In genomic region chr4:115368067-115368466, GRCm38 (mm10) we compare ENCODE assay signal across 24 mouse cellular contexts. TPM values are rescaled to one million over a fixed set of nuclear protein-coding genes. Genes with fewer than 3 reads are reported as not detected.
DNase-seq lines count a peak whose midpoint lies in the region; ATAC-seq and TF ChIP-seq lines count a peak whose summit lies in the region.
"Not testable (repeated sequence)": the region's sequence is repeated elsewhere in the genome, so short reads cannot be mapped to it uniquely, and the experiment has no call there.
"Had no signal": no experiment of that assay in that cellular context is flagged by ENCODE, and none has a peak within 500 bp of the region (broad histone marks: within the 10 kb centered on the region; RNA-seq: fewer than 3 reads in every experiment).

No protein-coding gene starts in this region.

- peak; percentile 15 for DNase-seq in adrenal gland, postnatal 10 days
- DNase-seq in heart, postnatal 10 days, result peak; percentile 6 to 27
- DNase-seq in kidney, adult 18-20 months, result peak; percentile 16
- DNase-seq in kidney, postnatal 36 days, result peak; percentile 7 to 36
- not testable (repeated sequence) for DNase-seq in liver, postnatal 0 days
- peak; percentile 1 to 2 for DNase-seq in right cerebral cortex, adult 2 months (ENCODE audit: low spot score in 2 of 2)

- peak; percentile 41 for TF ChIP-seq CTCF in liver, postnatal 0 days (IDR thresholded peaks at IDR 0.05; ENCODE audit: low read depth)

- H3K9me3 ChIP-seq in liver, postnatal 0 days (ENCODE audit: low read length), result not testable (repeated sequence)

- not testable (repeated sequence) for H3K4me1 ChIP-seq in liver, postnatal 0 days (ENCODE audit: insufficient read depth)

- intact Hi-C loops in heart, postnatal 10 days (cut with DNase I), result loop anchor here (10.0 kb wide), 1 partner anchor 347 kb away; no protein-coding TSS in a partner anchor

- H3K4me3 ChIP-seq in liver, postnatal 0 days (ENCODE audit: low read depth, low read length), result not testable (repeated sequence)

- H3K4me2 ChIP-seq in liver, postnatal 0 days (ENCODE audit: low read depth, low read length), result not testable (repeated sequence)

- ATAC-seq in frontal cortex, adult (ENCODE audit: low TSS enrichment), result peak; percentile 89
- not testable (repeated sequence) for ATAC-seq in liver, postnatal 0 days
- peak; percentile 87 for ATAC-seq in megakaryocyte progenitor cell, adult 5-6 weeks (replicated peaks; ENCODE audit: poor library complexity)

- H3K27ac ChIP-seq in liver, postnatal 0 days (ENCODE audit: low read depth), result not testable (repeated sequence)

- not testable (repeated sequence) for TF ChIP-seq EP300 in liver, postnatal 0 days (IDR thresholded peaks at IDR 0.05; ENCODE audit: low read depth)

- H3K9ac ChIP-seq in liver, postnatal 0 days (replicated peaks), result not testable (repeated sequence)

- not testable (repeated sequence) for H3K27me3 ChIP-seq in liver, postnatal 0 days (ENCODE audit: insufficient read depth, low read length)

- H3K36me3 ChIP-seq in liver, postnatal 0 days (replicated peaks; ENCODE audit: insufficient read depth, low read length), result not testable (repeated sequence)

RNA-seq across cellular contexts. Expression of gene Cyp4a12b, which starts 43.4 kb away (rescaled TPM):
- total RNA-seq in adrenal gland, postnatal 10 days (2021), result under 1 TPM in 1 of 2 experiments, not detected in 1; 0.12 TPM
- not detected for total RNA-seq in heart, postnatal 10 days (2021)
- polyA plus RNA-seq in liver, postnatal 0 days (2015; fragmentation: Nextera tagmentation; extraction: Ambion mirVana), result 1.8 TPM in 2 replicates
- not detected in 2 replicates for total RNA-seq in megakaryocyte progenitor cell, adult 5-6 weeks (2015)
- not detected in 2 replicates for total RNA-seq in megakaryocyte progenitor cell, adult 5-6 weeks (2017)
- total RNA-seq: CH12.LX; gastrocnemius, postnatal 14 days; heart, postnatal 25 days; layer of hippocampus, adult 18-20 months; layer of hippocampus, postnatal 36 days; left cerebral cortex, postnatal 36 days had no signal
- polyA plus RNA-seq: embryonic facial prominence, embryonic 11.5 days; forebrain, embryonic 13.5 days; heart, embryonic 10.5 days; hindbrain, embryonic 15.5 days; intestine, embryonic 16.5 days; limb, embryonic 15.5 days; midbrain, embryonic 15.5 days; neural tube, embryonic 15.5 days; stomach, embryonic 16.5 days; urinary bladder, adult 2 months had no signal
